Mouse (Mus musculus): ENCODE measurements around the gene Thoc6. TPM values are rescaled to one million over a fixed set of nuclear protein-coding genes. Genes with fewer than 3 reads are reported as not detected.

Gene Thoc6
- total and polyA plus RNA-seq, 2 experiments: 6.0 to 10.3 TPM

GRCm38 (mm10) chr17:23676473-23677031 is 2.9 kb upstream of the Thoc6 start:
- H3K27ac ChIP-seq (replicated peaks; ENCODE audit: insufficient read depth, low read depth, low read length): peak overlapping the region; percentile 33
- DNase-seq (ENCODE audit: extremely low read depth, low read depth, low spot score): no peak
- peaks cover 4% of the 10 kb centered on the region; the same call in 1 of the 2 replicates for H3K27me3 ChIP-seq (ENCODE audit: control insufficient read depth, insufficient read depth, low read length)

GRCm38 (mm10) chr17:23675564-23676281 is 2.0 kb upstream of the Thoc6 start:
- Histone ChIP-seq H3K4me3 (ENCODE audit: insufficient read depth, low read depth, low read length) (no peak overlapping the region), H3K9ac (ENCODE audit: low read depth, low read length) (no peak overlapping the region; the same call in 1 of the 2 replicates), H3K79me2 (ENCODE audit: control insufficient read depth, insufficient read depth, low read length) (no peaks in the 10 kb centered on the region), H3K27me3 (ENCODE audit: control insufficient read depth, insufficient read depth, low read length) (peaks cover 4% of the 10 kb centered on the region; the same call in 1 of the 2 replicates), H3K4me1 (ENCODE audit: control insufficient read depth, insufficient read depth, low read length) (peaks cover 12% of the 10 kb centered on the region), H3K27ac (replicated peaks; ENCODE audit: insufficient read depth, low read depth, low read length) (no peak overlapping the region), H3K36me3 (ENCODE audit: control insufficient read depth, insufficient read depth, low read length) (no peaks in the 10 kb centered on the region)
- no peak for TF ChIP-seq CTCF (IDR thresholded peaks at IDR 0.05; ENCODE audit: low read depth, low read length)
- no peak for TF ChIP-seq POLR2A (IDR thresholded peaks at IDR 0.05; ENCODE audit: extremely low read depth, insufficient read depth, low read length)
- 58% methylated on average over 15 of the region's 15 CpGs for WGBS
- DNase-seq (ENCODE audit: extremely low read depth, low read depth, low spot score): peak; percentile 4

More at GRCm38 (mm10) chr17:23676473-23677031, 2.9 kb upstream of the Thoc6 start:
- no peaks in the 10 kb centered on the region for H3K79me2 ChIP-seq (ENCODE audit: control insufficient read depth, insufficient read depth, low read length)
- WGBS: 4% methylated on average over 37 of the region's 37 CpGs
- peak overlapping the region; percentile 72 for H3K4me3 ChIP-seq (ENCODE audit: insufficient read depth, low read depth, low read length)
- TF ChIP-seq POLR2A (IDR thresholded peaks at IDR 0.05; ENCODE audit: extremely low read depth, insufficient read depth, low read length) (no peak), CTCF (IDR thresholded peaks at IDR 0.05; ENCODE audit: low read depth, low read length) (no peak)
- peak overlapping the region; percentile 75 for H3K9ac ChIP-seq (ENCODE audit: low read depth, low read length)
- no peaks in the 10 kb centered on the region for H3K36me3 ChIP-seq (ENCODE audit: control insufficient read depth, insufficient read depth, low read length)
- H3K4me1 ChIP-seq (ENCODE audit: control insufficient read depth, insufficient read depth, low read length): peaks cover 12% of the 10 kb centered on the region

DNA sequence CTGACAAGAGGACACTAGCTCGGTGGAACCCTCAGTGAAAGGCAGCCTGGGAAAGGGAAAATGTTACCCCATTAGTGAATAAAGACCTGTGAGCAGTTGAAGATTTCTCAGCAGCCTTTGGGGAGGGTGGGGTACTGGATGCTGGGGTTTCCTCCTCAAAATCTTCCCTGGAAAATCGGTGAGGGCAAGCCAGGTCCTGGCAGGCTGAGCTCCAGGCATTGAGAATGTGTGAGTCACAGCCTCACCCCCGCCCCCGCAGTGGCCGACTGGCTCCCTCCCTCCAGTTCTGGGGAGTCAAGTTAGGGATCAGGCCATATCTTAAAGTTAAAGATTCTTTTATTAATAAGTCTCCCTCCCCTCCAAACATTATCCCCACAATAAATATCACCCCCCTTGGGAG is 1.4 kb upstream of the Thoc6 start:
- WGBS: 38% methylated on average over 5 of the region's 5 CpGs
- no peak for DNase-seq (ENCODE audit: extremely low read depth, low read depth, low spot score)
- no peaks in the 10 kb centered on the region for H3K79me2 ChIP-seq (ENCODE audit: control insufficient read depth, insufficient read depth, low read length)
- no peak overlapping the region for H3K9ac ChIP-seq (ENCODE audit: low read depth, low read length)
- H3K27ac ChIP-seq (replicated peaks; ENCODE audit: insufficient read depth, low read depth, low read length): no peak overlapping the region
- peaks cover 4% of the 10 kb centered on the region; the same call in 1 of the 2 replicates for H3K27me3 ChIP-seq (ENCODE audit: control insufficient read depth, insufficient read depth, low read length)
- H3K4me3 ChIP-seq (ENCODE audit: insufficient read depth, low read depth, low read length): no peak overlapping the region
- H3K36me3 ChIP-seq (ENCODE audit: control insufficient read depth, insufficient read depth, low read length): no peaks in the 10 kb centered on the region
- TF ChIP-seq POLR2A (IDR thresholded peaks at IDR 0.05; ENCODE audit: extremely low read depth, insufficient read depth, low read length) (no peak), CTCF (IDR thresholded peaks at IDR 0.05; ENCODE audit: low read depth, low read length) (no peak)
- H3K4me1 ChIP-seq (ENCODE audit: control insufficient read depth, insufficient read depth, low read length): peaks cover 12% of the 10 kb centered on the region

- Histone ChIP-seq H3K9ac (ENCODE audit: low read depth, low read length) (peak overlapping the region; percentile 74), H3K4me3 (ENCODE audit: insufficient read depth, low read depth, low read length) (peak overlapping the region; percentile 59), H3K79me2 (ENCODE audit: control insufficient read depth, insufficient read depth, low read length) (no peaks in the 10 kb centered on the region), H3K27me3 (ENCODE audit: control insufficient read depth, insufficient read depth, low read length) (0 out of 2 replicates have a peak, but pooled peaks cover under 1% of the 10 kb centered on the region), H3K27ac (replicated peaks; ENCODE audit: insufficient read depth, low read depth, low read length) (peak overlapping the region; percentile 59), H3K4me1 (ENCODE audit: control insufficient read depth, insufficient read depth, low read length) (peaks cover 12% of the 10 kb centered on the region), H3K36me3 (ENCODE audit: control insufficient read depth, insufficient read depth, low read length) (no peaks in the 10 kb centered on the region)
- peak; percentile 18 for DNase-seq (ENCODE audit: extremely low read depth, low read depth, low spot score)
- WGBS: 38% methylated on average over 9 of the region's 9 CpGs
- TF ChIP-seq POLR2A (IDR thresholded peaks at IDR 0.05; ENCODE audit: extremely low read depth, insufficient read depth, low read length) (no peak), CTCF (IDR thresholded peaks at IDR 0.05; ENCODE audit: low read depth, low read length) (no peak)
These were observed 730 bp upstream of the Thoc6 start for GRCm38 (mm10) chr17:23674271-23674952.

DNA sequence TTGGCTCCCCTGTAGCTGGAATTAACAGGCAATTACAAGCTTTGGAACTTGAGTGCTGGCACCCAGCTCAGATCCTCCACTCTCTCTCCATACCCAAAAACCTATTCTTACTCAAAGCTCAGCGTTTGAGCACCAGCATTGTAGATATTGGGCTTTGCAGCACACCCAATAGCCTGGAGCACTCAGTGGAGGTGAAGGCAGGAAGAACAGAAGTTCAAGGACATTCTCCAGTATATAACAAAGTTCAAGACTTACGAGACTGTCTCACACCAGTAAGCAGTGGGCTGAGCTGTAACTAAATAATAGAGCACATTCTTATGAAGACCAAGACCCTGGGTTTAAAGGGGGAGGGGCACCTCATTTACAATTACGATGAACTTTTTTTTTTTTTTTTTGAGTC is 921 bp downstream of the Thoc6 start:
- H3K27me3 ChIP-seq (ENCODE audit: control insufficient read depth, insufficient read depth, low read length): no peaks in the 10 kb centered on the region
- TF ChIP-seq CTCF (IDR thresholded peaks at IDR 0.05; ENCODE audit: low read depth, low read length) (no peak), POLR2A (IDR thresholded peaks at IDR 0.05; ENCODE audit: extremely low read depth, insufficient read depth, low read length) (no peak)
- no peak overlapping the region for H3K27ac ChIP-seq (replicated peaks; ENCODE audit: insufficient read depth, low read depth, low read length)
- H3K36me3 ChIP-seq (ENCODE audit: control insufficient read depth, insufficient read depth, low read length): no peaks in the 10 kb centered on the region
- no peak overlapping the region for H3K9ac ChIP-seq (ENCODE audit: low read depth, low read length)
- peaks cover 12% of the 10 kb centered on the region for H3K4me1 ChIP-seq (ENCODE audit: control insufficient read depth, insufficient read depth, low read length)
- no peak overlapping the region; the same call in 1 of the 2 replicates for H3K4me3 ChIP-seq (ENCODE audit: insufficient read depth, low read depth, low read length)
- no peaks in the 10 kb centered on the region for H3K79me2 ChIP-seq (ENCODE audit: control insufficient read depth, insufficient read depth, low read length)
- 37% methylated on average over 3 of the region's 3 CpGs for WGBS
- DNase-seq (ENCODE audit: extremely low read depth, low read depth, low spot score): no peak
